Mouse (Mus musculus) cerebellum, adult 2 months (tissue): ENCODE measurements around the gene Hist1h3g.

Source experiments
- CTCF ChIP-seq: fragments of 200-500 bp; IDR thresholded peaks from 2 replicates; pipeline ENCODE4 v1.5.1; 2011; ENCODE audit warnings: low read depth, mild to moderate bottlenecking, control low read depth, low read length, moderate library complexity, borderline replicate concordance; ENCODE audit not compliant: insufficient read depth
- POLR2A ChIP-seq: fragments of 200-500 bp; IDR thresholded peaks from 2 replicates; pipeline ENCODE4 v1.6.1; 2011; ENCODE audit warnings: low read length, control low read depth, borderline replicate concordance; ENCODE audit not compliant: insufficient read depth

GRCm38 (mm10) chr13:23498653-23499052 is 36.6 kb upstream of the Hist1h3g start:
- TF ChIP-seq POLR2A (no peak), CTCF (no peak)
